Mouse (Mus musculus): ENCODE data around the gene Vmn2r89.
"Not testable (repeated sequence)": the region's sequence is repeated elsewhere in the genome, so short reads cannot be mapped to it uniquely, and the experiment has no call there.

The Vmn2r89 gene

GRCm38 (mm10) chr14:51451557-51451956 lies at the start of gene Vmn2r89:
TSS of gene Vmn2r89 (plus strand) at chr14:51451857.
- DNase-seq (ENCODE audit: low spot score), result not testable (repeated sequence)

- no peak for DNase-seq (ENCODE audit: low spot score)
Measured at GRCm38 (mm10) chr14:51410520-51410919, 41.1 kb upstream of the Vmn2r89 start, which contains the start of gene Vmn2r88. TSS of gene Vmn2r88 (plus strand) at chr14:51410820.

- no peak for DNase-seq (ENCODE audit: low spot score)
Measured at GRCm38 (mm10) chr14:51423885-51424284, 27.8 kb upstream of the Vmn2r89 start.

DNA sequence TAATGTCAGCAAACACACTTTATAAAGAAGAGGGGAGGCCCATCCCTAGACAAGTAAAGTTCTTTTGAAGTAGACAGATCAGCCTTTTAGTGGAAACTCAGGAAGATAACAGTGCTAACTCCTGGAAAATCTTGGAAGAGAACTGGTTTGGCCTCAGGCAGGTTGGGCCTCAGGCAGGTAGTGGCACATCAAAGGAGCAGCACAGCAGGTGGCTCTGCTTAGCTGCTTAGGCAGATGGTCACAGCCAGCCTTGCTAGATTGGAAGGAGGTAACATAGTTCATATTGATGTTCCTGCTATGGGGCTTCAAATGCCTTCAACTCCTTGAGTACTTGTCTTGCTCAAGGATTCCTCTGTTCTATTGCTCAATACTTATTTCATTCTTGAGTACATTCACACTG lies 21.5 kb upstream of the Vmn2r89 start:
- DNase-seq (ENCODE audit: low spot score), result not testable (repeated sequence)

DNA sequence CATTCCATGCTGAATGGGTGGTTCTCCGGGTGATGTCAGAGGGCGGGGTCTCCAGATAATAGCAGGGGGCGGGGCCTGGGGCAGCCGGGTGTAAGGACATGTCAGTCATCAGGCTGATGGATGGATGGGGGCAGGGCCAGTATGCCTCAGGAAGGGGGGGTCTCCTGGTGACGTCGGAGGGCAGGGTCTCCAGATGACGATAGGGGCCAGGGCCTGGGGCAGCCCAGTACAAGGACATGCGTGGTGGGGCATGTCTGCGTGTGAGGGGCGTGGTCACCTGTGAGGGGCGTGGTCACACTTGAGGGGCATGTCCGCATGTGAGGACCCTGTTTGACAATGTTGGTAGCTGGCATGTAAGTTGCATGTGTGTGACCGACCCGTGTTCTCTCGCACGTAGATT lies 17.1 kb upstream of the Vmn2r89 start:
- no peak for DNase-seq (ENCODE audit: low spot score)

DNA sequence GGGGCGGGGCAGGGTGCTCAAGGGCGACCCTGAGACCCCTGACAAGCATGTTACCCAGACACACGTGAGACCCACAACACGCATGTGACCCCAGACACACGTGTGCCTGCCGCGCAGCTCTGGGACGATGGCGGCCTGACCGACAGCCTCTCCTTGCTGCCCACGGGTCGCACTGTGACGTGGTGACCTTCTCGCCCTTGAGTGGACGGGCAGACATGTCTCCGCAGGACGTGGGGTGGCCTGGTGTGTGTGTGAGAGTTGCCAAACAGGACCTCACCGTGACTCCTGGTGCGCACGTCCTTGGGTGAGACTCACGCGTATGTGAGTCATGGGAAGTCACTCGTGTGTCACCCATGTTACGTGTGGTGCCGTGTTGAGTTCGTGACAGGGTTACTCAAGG lies 16.6 kb upstream of the Vmn2r89 start:
- no peak for DNase-seq (ENCODE audit: low spot score)

- DNase-seq (ENCODE audit: low spot score), result no peak
Measured at GRCm38 (mm10) chr14:51438955-51439354, 12.7 kb upstream of the Vmn2r89 start.

GRCm38 (mm10) chr14:51480278-51480677 lies 28.6 kb downstream of the Vmn2r89 start:
- DNase-seq (ENCODE audit: low spot score), result not testable (repeated sequence)

DNA sequence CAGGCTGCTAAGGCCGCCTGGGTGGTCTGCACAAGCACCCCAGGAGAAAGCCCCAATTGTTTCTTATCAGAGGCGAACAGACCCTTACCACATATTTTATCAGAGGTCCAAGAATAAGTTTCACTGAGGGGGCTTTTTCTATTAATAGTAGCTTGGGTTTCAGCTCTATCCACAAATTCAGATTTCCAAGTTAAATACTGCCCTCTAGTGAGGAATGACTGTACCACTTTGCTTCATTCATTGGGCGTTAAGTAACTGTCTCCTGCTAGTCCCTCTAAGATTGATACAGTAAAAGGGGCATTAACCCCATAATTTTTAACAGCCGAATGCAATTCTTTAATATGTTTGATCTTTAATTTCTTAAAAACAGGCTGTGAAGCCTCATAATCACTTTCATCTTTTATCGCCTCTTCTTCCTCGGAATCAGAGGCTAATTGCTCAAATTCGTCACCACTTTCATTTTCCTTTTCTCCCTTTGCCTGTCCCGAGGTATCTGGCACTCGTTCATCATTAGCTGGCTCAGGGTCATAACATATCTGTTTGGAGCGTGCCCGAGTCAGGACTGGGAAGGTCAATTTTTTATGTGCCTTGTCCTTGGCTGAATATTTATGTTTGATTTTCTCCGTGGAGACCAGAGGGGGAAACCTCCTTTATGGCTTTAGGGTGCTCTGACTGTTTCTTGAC lies 29.8 kb downstream of the Vmn2r89 start:
- not testable (repeated sequence) for DNase-seq (ENCODE audit: low spot score)

GRCm38 (mm10) chr14:51482051-51482715 lies 30.5 kb downstream of the Vmn2r89 start:
- DNase-seq (ENCODE audit: low spot score), result no peak

DNA sequence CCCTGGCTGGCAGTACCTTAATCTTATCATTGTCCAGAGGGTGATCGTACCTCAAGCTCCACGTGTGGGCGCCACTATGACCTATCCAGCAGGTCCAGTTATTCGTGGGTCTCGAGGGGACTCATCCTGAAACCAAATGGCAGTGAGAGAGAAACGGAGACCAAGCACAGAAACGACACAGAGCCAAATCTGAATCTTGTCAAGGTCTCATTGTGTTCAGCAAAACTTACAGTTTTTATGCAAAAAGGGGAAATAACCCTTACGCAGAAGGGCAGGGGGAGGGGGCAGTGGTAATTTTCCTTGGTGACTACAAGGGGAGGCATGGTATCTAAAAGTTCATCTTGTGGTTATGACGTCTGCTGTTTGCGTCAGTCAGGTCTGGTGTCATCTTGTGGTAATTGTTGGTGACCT lies 31.3 kb downstream of the Vmn2r89 start:
- not testable (repeated sequence) for DNase-seq (ENCODE audit: low spot score)

- DNase-seq (ENCODE audit: low spot score), result no peak
Measured at GRCm38 (mm10) chr14:51483671-51484070, 32.0 kb downstream of the Vmn2r89 start.

DNA sequence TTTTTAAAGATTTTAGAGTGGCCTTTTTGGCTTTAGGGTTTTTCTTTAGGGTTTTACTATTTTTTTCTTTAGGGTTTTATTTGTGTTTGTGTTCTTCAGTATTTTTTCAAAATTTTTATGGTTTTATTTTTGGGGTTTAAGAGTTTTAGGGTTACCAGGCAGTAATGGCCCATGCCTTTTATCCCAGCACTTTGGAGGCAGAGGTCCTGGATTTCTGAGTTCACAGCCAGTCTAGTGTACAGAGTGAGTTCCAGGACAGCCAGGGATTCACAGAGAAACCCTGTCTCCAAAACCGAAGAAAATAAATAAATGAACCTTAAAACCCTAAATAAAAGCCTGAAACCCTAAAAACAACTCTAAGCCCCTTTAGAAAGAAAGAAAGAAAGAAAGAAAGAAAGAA lies 34.5 kb downstream of the Vmn2r89 start:
- no peak for DNase-seq (ENCODE audit: low spot score)

DNA sequence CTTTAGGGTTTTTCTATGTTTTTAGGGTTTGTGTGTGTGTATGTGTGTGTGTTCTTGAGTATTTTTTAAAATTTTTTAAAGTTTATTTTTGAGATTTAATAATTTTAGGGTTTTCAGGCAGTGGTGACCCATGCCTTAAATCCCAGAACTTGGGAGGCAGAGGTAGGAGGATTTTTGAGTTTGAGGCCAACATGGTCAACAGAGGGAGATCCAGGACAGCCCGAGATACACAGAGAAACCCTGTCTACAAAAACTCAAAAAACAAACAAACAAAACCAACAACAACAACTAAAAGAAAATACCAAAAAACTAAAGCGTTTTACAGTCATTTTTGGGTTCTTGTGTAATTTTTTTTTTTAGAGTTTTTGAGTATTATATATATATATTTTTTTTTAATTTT lies 44.1 kb downstream of the Vmn2r89 start:
- no peak for DNase-seq (ENCODE audit: low spot score)

DNA sequence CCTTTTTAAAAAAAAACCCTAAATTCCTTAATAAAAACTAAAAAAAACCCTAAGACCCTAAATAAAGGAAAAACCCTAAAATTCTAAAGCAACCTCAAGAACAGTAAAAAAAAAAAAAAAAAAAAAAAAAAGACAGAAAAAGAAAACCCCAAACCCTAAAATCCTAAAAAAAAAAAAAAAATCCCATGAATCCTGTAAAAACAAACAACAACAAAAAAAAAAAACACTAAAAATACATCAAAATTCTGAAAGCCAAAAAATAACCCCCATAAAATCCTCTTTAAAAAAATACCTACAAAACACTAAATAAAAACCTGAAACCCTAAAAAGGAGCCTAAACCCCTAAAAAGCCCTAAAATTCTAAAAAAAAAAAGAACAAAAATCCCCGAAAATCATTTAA lies 45.3 kb downstream of the Vmn2r89 start:
- no peak for DNase-seq (ENCODE audit: low spot score)

GRCm38 (mm10) chr14:51497958-51498357 lies 46.3 kb downstream of the Vmn2r89 start:
- no peak for DNase-seq (ENCODE audit: low spot score)

DNA sequence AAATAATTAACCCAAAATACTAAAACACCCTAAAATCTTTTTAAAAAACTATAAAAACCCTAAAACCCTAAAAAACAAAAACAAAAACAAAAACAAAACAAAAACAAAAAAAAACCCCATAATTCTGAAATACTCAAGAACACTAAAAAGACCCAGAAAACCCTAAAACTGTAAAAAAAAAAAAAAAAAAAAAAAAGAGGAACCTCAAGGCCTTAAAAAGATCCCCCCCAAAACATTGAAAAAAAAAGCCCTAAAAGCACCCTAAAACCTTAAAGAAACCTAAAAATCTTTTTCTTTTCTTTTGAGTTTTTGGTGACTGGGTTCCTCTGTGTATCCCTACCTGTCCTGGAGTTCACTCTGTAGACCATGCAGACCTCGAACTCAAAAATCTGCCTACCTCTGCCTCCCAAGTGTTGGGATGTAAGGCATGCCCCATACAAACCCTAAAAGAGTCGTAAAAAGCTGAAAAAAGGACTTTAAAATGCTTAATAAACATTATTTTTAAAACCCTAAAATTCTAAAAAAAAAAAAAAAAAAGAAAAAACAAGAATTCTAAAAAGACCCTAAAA lies 48.1 kb downstream of the Vmn2r89 start:
- DNase-seq (ENCODE audit: low spot score), result no peak

- DNase-seq (ENCODE audit: low spot score), result no peak
Measured at GRCm38 (mm10) chr14:51500461-51500860, 48.8 kb downstream of the Vmn2r89 start.

DNA sequence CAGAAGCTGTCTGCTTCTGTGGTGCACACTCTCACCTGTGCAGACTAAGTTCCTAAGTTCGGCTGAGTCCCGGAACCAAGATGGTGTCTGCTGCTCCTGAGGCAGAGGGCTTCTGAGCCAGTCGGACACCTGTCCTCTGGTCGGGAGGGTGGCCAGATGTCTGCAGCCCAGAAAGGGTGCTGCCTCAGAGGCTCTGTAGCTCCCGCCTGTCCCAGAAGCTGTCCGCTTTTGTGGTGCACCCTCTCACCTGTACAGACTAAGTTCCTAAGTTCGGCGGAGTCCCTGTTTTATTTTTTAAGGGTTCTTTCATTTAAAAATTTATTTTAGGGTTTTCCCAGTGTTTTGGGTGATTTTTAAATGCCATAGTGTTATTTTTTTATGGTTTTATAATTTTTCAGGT lies 55.8 kb downstream of the Vmn2r89 start:
- no peak for DNase-seq (ENCODE audit: low spot score)

All from left cerebral cortex, adult 11 months (tissue).